Mouse (Mus musculus): Measurements from ENCODE around the gene Mob1a.

Mob1a gene

GRCm38 (mm10) chr6:83325525-83326393 lies at the start of gene Mob1a, which contains the start of gene Mthfd2:
TSS of gene Mob1a (plus strand) at chr6:83326016.
TSS of gene Mthfd2 (minus strand) at chr6:83325908.
- peak; percentile 90 to 92 for DNase-seq (ENCODE audit: low spot score in 2 of 2)

- no peak for DNase-seq (ENCODE audit: low spot score in 2 of 2)
Observed at GRCm38 (mm10) chr6:83277151-83277550, 48.7 kb upstream of the Mob1a start.

- peak in 1 of 2 experiments; percentile 31 for DNase-seq (ENCODE audit: low spot score in 2 of 2)
Observed at GRCm38 (mm10) chr6:83278881-83279280, 46.9 kb upstream of the Mob1a start.

GRCm38 (mm10) chr6:83280256-83280955 lies 45.4 kb upstream of the Mob1a start:
- peak in 1 of 2 experiments; percentile 31 for DNase-seq (ENCODE audit: low spot score in 2 of 2)

GRCm38 (mm10) chr6:83300447-83301229 lies 25.2 kb upstream of the Mob1a start:
- no peak for DNase-seq (ENCODE audit: low spot score in 2 of 2)

- no peak for DNase-seq (ENCODE audit: low spot score in 2 of 2)
Observed at GRCm38 (mm10) chr6:83301294-83301693, 24.5 kb upstream of the Mob1a start.

GRCm38 (mm10) chr6:83302264-83302663 lies 23.6 kb upstream of the Mob1a start:
- no peak for DNase-seq (ENCODE audit: low spot score in 2 of 2)

GRCm38 (mm10) chr6:83309017-83309416 lies 16.8 kb upstream of the Mob1a start:
- no peak for DNase-seq (ENCODE audit: low spot score in 2 of 2)

- DNase-seq (ENCODE audit: low spot score in 2 of 2) = no peak
Observed at GRCm38 (mm10) chr6:83311206-83311605, 14.6 kb upstream of the Mob1a start.

GRCm38 (mm10) chr6:83312021-83312420 lies 13.8 kb upstream of the Mob1a start:
- no peak for DNase-seq (ENCODE audit: low spot score in 2 of 2)

- no peak for DNase-seq (ENCODE audit: low spot score in 2 of 2)
Observed at GRCm38 (mm10) chr6:83312514-83312913, 13.3 kb upstream of the Mob1a start.

- DNase-seq (ENCODE audit: low spot score in 2 of 2) = no peak
Observed at GRCm38 (mm10) chr6:83315293-83315692, 10.5 kb upstream of the Mob1a start.

GRCm38 (mm10) chr6:83316022-83316421 lies 9.8 kb upstream of the Mob1a start:
- DNase-seq (ENCODE audit: low spot score in 2 of 2) = no peak

- peak; percentile 92 to 93 for DNase-seq (ENCODE audit: low spot score in 2 of 2)
Observed at GRCm38 (mm10) chr6:83317108-83317741, 8.6 kb upstream of the Mob1a start.

- no peak for DNase-seq (ENCODE audit: low spot score in 2 of 2)
Observed at GRCm38 (mm10) chr6:83321927-83322326, 3.9 kb upstream of the Mob1a start.

- no peak for DNase-seq (ENCODE audit: low spot score in 2 of 2)
Observed at GRCm38 (mm10) chr6:83322794-83323193, 3.0 kb upstream of the Mob1a start.

- no peak for DNase-seq (ENCODE audit: low spot score in 2 of 2)
Observed at GRCm38 (mm10) chr6:83323652-83324419, 2.0 kb upstream of the Mob1a start.

GRCm38 (mm10) chr6:83326394-83326736 lies 549 bp downstream of the Mob1a start:
- DNase-seq (ENCODE audit: low spot score in 2 of 2) = no peak

GRCm38 (mm10) chr6:83326761-83327160 lies 945 bp downstream of the Mob1a start:
- no peak for DNase-seq (ENCODE audit: low spot score in 2 of 2)

GRCm38 (mm10) chr6:83327591-83328190 lies 1.9 kb downstream of the Mob1a start:
- DNase-seq (ENCODE audit: low spot score in 2 of 2) = no peak
